24 mouse cellular contexts compared by ENCODE assay signal in genomic region chr4:82056671-82057070, GRCm38 (mm10).
A peak's percentile ranks its signal among the peaks of the same experiment; 100 is the strongest.
DNase-seq lines count a peak whose midpoint lies in the region; ATAC-seq lines count a peak whose summit lies in the region.
"Had no signal": no experiment of that assay in that cellular context is flagged by ENCODE, and none has a peak within 500 bp of the region (broad histone marks: within the 10 kb centered on the region; RNA-seq: fewer than 3 reads in every experiment).

No protein-coding gene starts in this region.

- no peak overlapping the region for H3K27ac ChIP-seq in heart, embryonic 10.5 days
- H3K27ac ChIP-seq in kidney, embryonic 16.5 days (ENCODE audit: low read length): no peak overlapping the region
- H3K27ac ChIP-seq in forebrain, embryonic 11.5 days (ENCODE audit: low read depth, low read length): no peak overlapping the region
- H3K27ac ChIP-seq: embryonic facial prominence, embryonic 10.5 days; heart, embryonic 13.5 days; hindbrain, embryonic 12.5 days; kidney, postnatal 0 days; limb, embryonic 13.5 days; liver, embryonic 12.5 days; neural tube, embryonic 15.5 days had no signal

- peak; percentile 30 to 58 for DNase-seq in heart, adult 18-20 months
- DNase-seq in heart, embryonic 10.5 days (ENCODE audit: low spot score): no peak
- DNase-seq in kidney, adult 11 months: peak; percentile 66
- DNase-seq in kidney, adult 9 months: peak; percentile 73
- DNase-seq in forebrain, embryonic 11.5 days (ENCODE audit: low spot score): no peak
- DNase-seq: adrenal gland, postnatal 36 days; cerebellum, adult 11-12 months; cerebellum, postnatal 10 days; gastrocnemius, postnatal 25 days; lung, adult 18-20 months; lung, postnatal 10 days; thymus, adult 18-20 months; thymus, postnatal 36 days had no signal

- 73% methylated on average over 1 of the region's 1 CpGs for WGBS in heart, embryonic 10.5 days
- 92% methylated on average over 1 of the region's 1 CpGs for WGBS in kidney, embryonic 16.5 days
- 87% methylated on average over 1 of the region's 1 CpGs for WGBS in forebrain, embryonic 11.5 days

- H3K36me3 ChIP-seq in heart, embryonic 10.5 days: no peaks in the 10 kb centered on the region
- H3K36me3 ChIP-seq in kidney, embryonic 16.5 days (ENCODE audit: insufficient read depth, low read length): no peaks in the 10 kb centered on the region
- no peaks in the 10 kb centered on the region for H3K36me3 ChIP-seq in forebrain, embryonic 11.5 days (ENCODE audit: control insufficient read depth, insufficient read depth, low read length)
- H3K36me3 ChIP-seq: embryonic facial prominence, embryonic 10.5 days; heart, embryonic 13.5 days; hindbrain, embryonic 12.5 days; limb, embryonic 13.5 days; liver, embryonic 12.5 days; neural tube, embryonic 15.5 days had no signal

- H3K27me3 ChIP-seq in heart, embryonic 10.5 days (ENCODE audit: insufficient read depth, poor library complexity, severe bottlenecking): no peaks in the 10 kb centered on the region
- no peaks in the 10 kb centered on the region for H3K27me3 ChIP-seq in kidney, embryonic 16.5 days (ENCODE audit: insufficient read depth, low read length)
- no peaks in the 10 kb centered on the region for H3K27me3 ChIP-seq in forebrain, embryonic 11.5 days (ENCODE audit: control insufficient read depth, insufficient read depth, low read length)
- H3K27me3 ChIP-seq: heart, embryonic 13.5 days; hindbrain, embryonic 12.5 days; limb, embryonic 13.5 days; liver, embryonic 12.5 days; neural tube, embryonic 15.5 days had no signal

- H3K4me1 ChIP-seq in heart, embryonic 10.5 days: no peaks in the 10 kb centered on the region
- no peaks in the 10 kb centered on the region for H3K4me1 ChIP-seq in kidney, embryonic 16.5 days (ENCODE audit: insufficient read depth, low read length)
- no peaks in the 10 kb centered on the region for H3K4me1 ChIP-seq in forebrain, embryonic 11.5 days (replicated peaks; ENCODE audit: control insufficient read depth, insufficient read depth, low read length)
- H3K4me1 ChIP-seq: embryonic facial prominence, embryonic 10.5 days; hindbrain, embryonic 12.5 days; limb, embryonic 13.5 days; liver, embryonic 12.5 days; neural tube, embryonic 15.5 days had no signal

- no peak for ATAC-seq in kidney, embryonic 16.5 days (ENCODE audit: low FRiP score, low TSS enrichment)
- ATAC-seq in monocyte, adult 5-6 weeks (replicated peaks; ENCODE audit: insufficient number of reproducible peaks, low FRiP score, low TSS enrichment, poor library complexity, severe bottlenecking): no peak
- no peak for ATAC-seq in forebrain, embryonic 11.5 days (replicated peaks; ENCODE audit: low FRiP score)
- ATAC-seq: forebrain, embryonic 16.5 days; liver, embryonic 12.5 days had no signal

- no peak overlapping the region for H3K4me3 ChIP-seq in heart, embryonic 10.5 days
- H3K4me3 ChIP-seq in kidney, embryonic 16.5 days (ENCODE audit: low read length): no peak overlapping the region
- no peak overlapping the region for H3K4me3 ChIP-seq in forebrain, embryonic 11.5 days (ENCODE audit: low read depth, low read length)
- H3K4me3 ChIP-seq: embryonic facial prominence, embryonic 10.5 days; heart, embryonic 13.5 days; hindbrain, embryonic 12.5 days; limb, embryonic 13.5 days; liver, embryonic 12.5 days; neural tube, embryonic 15.5 days had no signal

- no peak overlapping the region for H3K4me2 ChIP-seq in kidney, embryonic 16.5 days (replicated peaks; ENCODE audit: low read depth, low read length)
- no peak overlapping the region for H3K4me2 ChIP-seq in forebrain, embryonic 11.5 days (ENCODE audit: low read depth, low read length, severe bottlenecking)
- H3K4me2 ChIP-seq: heart, embryonic 13.5 days; hindbrain, embryonic 12.5 days; limb, embryonic 13.5 days; liver, embryonic 12.5 days; midbrain, embryonic 11.5 days; neural tube, embryonic 15.5 days had no signal

- no peak overlapping the region for H3K9ac ChIP-seq in kidney, embryonic 16.5 days (replicated peaks; ENCODE audit: low read length)
- no peak overlapping the region for H3K9ac ChIP-seq in forebrain, embryonic 11.5 days (ENCODE audit: low read length)
- H3K9ac ChIP-seq: heart, embryonic 13.5 days; hindbrain, embryonic 12.5 days; limb, embryonic 13.5 days; liver, embryonic 12.5 days; neural tube, embryonic 15.5 days had no signal

- H3K9me3 ChIP-seq in heart, embryonic 10.5 days: no peaks in the 10 kb centered on the region
- no peaks in the 10 kb centered on the region for H3K9me3 ChIP-seq in kidney, embryonic 16.5 days (ENCODE audit: low read length)
- H3K9me3 ChIP-seq in forebrain, embryonic 11.5 days (ENCODE audit: control insufficient read depth, low read length): no peaks in the 10 kb centered on the region
- H3K9me3 ChIP-seq: embryonic facial prominence, embryonic 10.5 days; heart, embryonic 13.5 days; hindbrain, embryonic 12.5 days; limb, embryonic 13.5 days; liver, embryonic 12.5 days; neural tube, embryonic 15.5 days had no signal

Comparison
In these comparisons a context has a peak if more than half of its experiments do, and no peak if none do; other contexts are left out.
1. DNase-seq: peak in heart, adult 18-20 months (2 of 2), kidney, adult 11 months (single experiment) and kidney, adult 9 months (single experiment); none in heart, embryonic 10.5 days (single experiment) and forebrain, embryonic 11.5 days (single experiment).